Mouse (Mus musculus) gastrocnemius, postnatal 14 days (tissue): ENCODE measurements around the gene Tgfbr3. TPM values are rescaled to one million over a fixed set of nuclear protein-coding genes. Genes with fewer than 3 reads are reported as not detected.

Experiments used
- DNase-seq: peaks from one replicate; pipeline ENCODE4 v3.0.0; 2021; ENCODE audit warnings: mixed read lengths
- intact Hi-C: fragments of 180-260 bp; cut with DNase I; formaldehyde crosslinking; loops from one replicate; pipeline ENCODE4 v1.15.1; 2025; ENCODE audit warnings: low total_unique reads
- total RNA-seq, 2 experiments: library from RNA; stranded (reverse); gene quantifications; 2 replicates each; pipeline ENCODE4 v1.2.3; 2021

Gene Tgfbr3
- total RNA-seq, 2 experiments from 2014 or later, result 31.6 to 32.7 TPM

DNA sequence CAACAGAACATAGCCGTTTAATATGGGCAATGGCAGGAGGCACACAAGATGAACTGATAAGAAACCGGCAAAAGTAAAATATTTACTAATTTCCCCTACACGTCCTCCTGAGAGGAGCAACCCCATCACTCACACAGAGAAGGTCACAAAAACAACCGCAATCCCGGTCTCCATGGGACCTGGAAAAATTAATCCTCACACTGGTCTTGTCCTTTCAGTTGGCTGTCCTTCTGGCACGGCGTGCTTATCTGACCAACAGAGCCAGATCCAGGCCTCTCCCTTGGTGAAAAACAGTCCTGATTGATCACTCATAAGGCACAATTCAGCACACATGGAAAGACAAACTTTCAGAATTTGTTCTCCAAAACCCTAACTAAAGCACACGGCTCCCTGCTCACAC, 157.2 kb downstream of the Tgfbr3 start:
- no peak for DNase-seq
- intact Hi-C loops, result no loop called here

DNA sequence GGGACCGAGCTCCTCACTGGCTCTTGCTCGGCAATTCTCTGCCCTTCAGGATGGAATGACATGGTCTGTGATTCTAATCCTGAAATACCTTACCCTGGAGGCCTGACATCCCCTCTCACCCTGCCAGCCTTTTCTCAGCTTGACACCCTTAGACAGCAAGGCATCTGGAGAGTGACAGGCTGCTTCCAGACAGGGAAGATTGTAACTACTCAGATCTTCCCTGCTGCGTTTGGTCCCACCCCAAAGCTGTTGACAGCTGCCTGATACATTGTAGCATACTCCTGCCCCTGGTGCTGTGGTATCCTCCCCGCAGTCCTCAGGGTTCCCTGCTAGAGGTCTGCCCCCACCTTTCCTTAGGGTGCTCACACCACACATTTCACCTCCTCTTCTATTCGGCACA, 160.1 kb downstream of the Tgfbr3 start:
- intact Hi-C loops, result no loop called here
- DNase-seq, result no peak

DNA sequence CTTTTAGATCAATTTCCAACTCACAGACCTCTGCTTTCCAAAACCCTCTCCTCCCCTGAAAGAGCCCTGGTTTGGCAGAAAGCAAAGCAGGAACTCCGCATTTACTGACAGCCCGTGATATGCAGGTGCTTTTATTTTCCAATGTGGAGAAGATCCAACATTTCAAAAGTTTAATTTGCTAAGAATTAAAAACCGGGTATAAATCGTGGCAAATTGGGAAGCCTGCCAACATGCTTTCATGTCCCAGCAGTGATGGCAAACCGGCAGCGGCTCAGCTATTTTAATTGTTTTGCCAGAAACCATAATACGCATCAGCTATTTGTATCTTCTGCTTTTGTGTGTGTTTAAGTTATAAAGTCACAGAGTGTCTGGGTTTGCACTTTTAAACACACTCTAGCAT, 162.9 kb downstream of the Tgfbr3 start:
- intact Hi-C loops, result no loop called here
- no peak for DNase-seq

DNA sequence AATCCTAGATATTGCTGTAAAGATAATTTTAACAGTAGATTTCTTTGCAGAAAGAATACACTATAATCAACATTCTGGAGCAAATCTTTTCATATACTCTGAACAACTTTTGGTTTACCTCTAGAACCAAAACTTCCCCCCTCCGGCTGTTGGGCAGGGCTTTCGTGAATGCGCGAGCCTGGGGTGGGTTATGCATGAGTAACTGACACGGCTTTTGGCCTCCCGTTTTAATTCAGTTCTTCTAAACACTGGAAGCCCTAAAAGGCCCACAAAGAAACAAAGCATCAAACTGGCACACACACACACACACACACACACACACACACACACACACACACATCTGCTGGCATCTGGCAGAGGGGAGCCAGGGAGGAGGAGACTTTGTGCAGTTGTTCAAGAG, 164.3 kb downstream of the Tgfbr3 start:
- DNase-seq, result no peak
- intact Hi-C loops, result no loop called here

DNA sequence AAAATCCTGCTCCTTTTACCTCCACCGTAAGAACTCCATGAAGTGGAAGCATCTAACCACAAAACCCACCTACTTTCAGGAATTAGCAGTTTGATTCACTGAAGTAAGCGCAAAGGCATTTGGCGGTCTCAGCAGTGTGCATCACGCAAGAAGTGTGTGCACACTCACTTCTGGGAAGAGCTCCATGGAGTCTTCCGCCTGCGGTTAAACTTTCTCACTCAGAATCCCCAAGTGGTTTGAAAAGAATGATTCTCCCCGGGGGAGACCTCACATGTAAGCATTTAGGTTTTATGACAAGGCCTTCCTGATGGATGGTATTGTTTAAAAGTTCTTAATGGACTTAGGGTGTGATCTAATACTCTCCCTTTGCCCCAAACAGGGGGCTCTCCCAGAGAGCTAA, 164.9 kb downstream of the Tgfbr3 start:
- no peak for DNase-seq
- intact Hi-C loops, result no loop called here

DNA sequence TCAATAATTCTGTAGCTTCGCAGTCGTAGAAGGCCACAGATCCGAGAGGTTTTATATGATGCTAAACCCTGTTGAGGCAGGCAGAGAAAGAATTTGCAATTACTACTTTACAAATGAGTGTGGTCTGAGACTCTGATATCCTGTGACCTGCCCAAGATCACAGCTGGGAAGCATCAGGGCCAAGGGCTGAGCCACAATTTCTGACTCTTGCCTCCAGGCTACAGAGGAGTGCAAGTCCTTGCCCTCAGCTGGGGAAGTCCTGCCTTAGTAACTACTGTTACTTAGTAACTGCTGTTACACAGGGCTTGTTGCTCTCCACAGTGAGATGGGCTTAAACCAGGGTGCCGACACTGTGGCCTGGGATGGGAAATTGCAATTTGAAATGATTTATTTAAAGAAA, 166.8 kb downstream of the Tgfbr3 start:
- peak; percentile 37 for DNase-seq
- intact Hi-C loops, result no loop called here

DNA sequence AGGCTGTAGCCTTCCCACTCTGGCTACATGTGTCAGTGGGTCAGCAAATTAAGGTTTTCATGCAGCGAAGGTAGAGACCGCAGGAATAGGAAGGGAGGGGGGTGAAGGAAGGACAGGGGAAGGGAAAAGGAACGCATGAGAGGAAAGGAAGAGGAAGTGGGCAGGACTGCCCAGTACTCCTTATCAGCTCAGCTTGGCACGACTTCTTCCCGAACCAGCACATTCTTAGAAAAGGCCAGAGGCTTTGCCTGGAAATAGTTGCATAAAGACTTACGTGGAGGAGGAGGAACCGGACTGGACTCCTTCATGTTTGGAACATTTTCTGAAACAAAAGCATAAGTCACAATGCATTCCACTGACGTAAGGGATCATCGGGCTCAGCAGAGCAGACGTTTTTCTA, 168.3 kb downstream of the Tgfbr3 start:
- intact Hi-C loops, result no loop called here
- no peak for DNase-seq

DNA sequence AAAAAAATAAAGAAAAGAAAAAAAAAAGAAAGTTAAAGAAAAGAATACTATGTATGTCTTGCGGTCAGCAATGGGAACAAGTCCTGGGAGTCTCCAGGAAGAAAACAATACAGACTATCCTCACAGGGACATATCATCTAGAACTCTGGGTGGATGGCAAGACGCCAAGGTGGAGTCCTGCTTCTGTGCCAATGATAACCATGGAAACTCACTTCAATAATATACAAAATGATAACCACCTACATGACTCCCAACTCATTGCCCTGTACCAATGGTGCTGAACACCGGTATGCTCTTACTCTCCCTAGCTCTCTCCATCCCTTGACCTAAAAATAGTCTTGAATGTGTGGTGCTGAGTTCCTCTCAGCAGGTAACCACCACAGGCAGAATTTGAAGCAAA, 168.8 kb downstream of the Tgfbr3 start:
- intact Hi-C loops, result no loop called here
- no peak for DNase-seq

DNA sequence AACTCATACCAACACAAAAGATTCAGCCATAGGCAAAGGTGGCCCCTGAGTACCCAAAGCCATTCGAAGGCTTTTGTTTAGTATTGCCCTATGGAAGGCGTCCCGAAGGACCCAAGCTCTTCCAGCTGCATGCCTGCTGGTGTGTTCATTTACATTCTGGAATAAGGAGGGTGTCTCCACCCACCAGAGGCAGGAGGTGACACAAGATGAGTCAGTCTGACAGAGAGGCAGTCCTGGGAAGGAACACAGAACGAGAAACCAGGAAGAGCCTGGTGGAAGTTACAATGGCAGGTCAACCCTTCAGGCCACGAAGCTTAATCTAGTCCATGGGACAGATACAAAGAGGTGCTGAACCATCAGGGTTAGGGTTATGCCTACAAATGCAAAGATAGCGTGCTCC, 169.5 kb downstream of the Tgfbr3 start:
- intact Hi-C loops, result no loop called here
- no peak for DNase-seq

DNA sequence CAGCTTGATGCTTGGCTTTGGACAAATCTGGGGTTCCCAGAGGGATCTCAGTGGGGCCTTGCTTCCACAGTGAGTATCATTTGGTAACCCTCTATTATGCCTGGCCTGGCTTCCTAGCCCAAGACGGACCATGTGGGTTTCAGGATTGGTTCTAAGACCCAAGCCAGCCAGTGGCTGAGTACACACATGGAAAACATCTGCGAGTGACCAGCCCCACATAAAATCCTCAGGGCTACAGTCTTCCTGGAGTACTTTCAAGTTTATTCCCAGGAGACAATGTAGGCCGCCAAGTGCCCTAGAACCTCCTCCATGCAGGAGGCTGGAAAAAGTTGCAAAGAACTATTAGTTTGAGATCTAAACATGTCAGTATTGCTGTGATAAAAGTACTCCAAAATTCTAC, 172.6 kb downstream of the Tgfbr3 start:
- intact Hi-C loops, result no loop called here
- peak; percentile 58 for DNase-seq

DNA sequence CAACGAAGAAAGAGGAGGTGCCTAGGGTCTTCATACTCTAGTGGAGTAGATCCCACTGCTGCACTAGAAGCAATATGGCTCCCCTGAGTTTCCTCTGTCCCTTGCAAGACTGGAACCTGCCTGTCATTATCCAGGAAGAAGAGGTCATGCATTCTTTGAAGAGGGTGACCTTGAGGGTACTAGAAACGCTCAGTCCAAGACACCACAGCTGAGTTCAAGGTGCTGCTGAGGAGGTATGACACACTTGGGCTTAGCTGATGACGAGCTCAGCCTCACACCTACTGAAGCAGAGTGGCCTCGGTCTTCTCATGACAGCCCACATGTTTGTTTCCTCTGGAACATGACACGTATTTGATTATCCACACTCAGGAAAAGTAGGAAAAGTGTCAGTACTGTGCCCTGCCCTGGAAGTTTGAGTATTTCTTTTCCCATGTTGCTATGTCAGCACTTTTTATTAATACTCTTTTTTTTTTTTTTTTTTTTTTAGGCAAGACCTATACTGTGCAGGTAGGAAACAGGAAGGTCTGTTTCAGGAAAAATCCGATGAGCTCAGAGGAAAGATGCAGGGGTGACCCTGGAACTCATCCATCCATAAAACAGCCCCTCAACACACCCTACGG, 176.7 kb downstream of the Tgfbr3 start:
- DNase-seq, result no peak
- intact Hi-C loops, result no loop called here

DNA sequence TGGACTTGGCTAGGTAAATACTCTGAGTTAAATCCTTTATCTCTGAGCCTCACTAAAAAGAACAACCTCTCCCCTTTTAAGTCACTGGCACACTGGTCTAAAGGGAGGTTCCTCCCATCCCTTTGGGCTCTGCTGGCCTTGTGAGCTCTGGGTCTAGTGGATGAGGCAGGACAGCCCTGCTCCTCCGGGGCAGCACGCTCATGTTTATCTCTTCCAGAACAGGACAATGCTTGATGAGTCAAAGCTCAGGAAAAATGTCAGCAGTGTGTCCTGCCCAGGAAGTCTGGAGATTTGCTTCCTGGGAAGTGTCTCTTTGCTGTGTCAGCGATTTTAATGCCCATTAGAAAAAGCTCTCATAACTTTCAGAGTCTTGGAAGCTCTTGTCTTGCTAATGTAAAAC, 177.6 kb downstream of the Tgfbr3 start:
- no peak for DNase-seq

DNA sequence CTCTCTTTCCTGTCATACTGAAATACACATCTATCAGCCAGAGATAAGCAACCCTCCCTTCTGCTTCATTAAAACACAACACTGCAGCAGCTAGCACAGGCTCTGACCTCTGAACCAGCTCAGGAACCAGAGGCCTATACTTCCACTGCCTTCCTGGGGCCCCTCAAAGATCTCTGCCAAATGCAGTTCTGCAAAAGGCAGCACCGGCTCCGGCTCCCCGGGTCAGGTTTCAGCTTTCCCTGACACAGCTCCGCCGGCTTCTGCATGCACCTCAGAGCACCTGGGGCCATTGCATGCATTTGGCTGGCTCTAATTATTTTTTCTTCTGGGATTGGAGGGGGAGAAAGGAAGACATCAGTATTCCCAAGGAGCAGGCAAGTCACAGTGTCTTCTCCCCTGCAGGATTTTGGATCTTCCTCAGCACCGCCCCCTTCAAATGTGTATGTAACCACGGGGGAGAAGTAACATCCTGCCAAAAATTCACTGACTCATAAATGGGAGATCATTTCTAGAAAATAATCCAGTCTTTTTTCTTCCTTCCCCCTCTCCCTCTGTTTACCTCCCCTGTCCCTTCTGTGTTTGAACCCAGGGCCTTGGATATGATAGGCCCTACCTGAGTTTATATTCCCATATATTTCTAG, 178.4 kb downstream of the Tgfbr3 start:
- intact Hi-C loops, result no loop called here
- peak; percentile 33 for DNase-seq

More for the DNA sequence above, 177.6 kb downstream of the Tgfbr3 start:
- intact Hi-C loops, result no loop called here

DNA sequence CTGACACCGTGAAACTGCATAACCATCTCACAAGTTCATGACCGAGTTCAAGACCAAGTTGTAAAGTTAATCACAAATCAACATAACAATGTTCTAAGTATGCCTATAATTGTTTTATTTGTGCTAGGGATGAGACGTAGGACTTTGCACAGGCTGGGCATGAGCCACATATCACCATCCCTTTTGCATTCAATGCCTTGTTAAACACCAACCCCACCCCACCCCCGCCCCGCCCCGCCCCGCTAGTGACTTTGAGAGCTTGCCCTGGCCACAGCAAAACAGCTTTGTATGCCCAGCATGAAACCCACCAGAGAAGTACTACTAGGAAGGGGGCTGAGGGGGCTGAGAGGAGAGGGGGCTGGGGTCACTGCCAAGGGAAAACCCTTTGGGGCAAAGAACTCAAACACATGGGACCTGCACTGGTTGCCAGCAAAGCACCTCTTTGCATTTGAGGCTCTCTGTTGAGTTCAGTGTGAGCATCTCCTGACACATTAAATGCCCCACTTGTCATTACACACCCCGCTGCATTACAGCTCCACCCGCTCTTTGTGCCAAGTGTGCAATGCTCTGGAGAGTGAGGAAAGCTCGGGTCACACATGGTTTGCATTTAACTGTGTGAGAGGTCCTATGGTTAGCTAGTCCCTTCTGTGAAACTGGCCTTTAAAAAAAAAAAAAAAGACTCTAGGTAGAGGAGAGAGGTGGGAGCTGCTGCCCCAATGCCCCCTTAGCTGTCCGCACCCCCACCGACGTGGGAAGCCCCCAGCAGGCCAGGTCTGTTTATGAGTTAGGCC, 179.1 kb downstream of the Tgfbr3 start:
- intact Hi-C loops, result no loop called here

DNA sequence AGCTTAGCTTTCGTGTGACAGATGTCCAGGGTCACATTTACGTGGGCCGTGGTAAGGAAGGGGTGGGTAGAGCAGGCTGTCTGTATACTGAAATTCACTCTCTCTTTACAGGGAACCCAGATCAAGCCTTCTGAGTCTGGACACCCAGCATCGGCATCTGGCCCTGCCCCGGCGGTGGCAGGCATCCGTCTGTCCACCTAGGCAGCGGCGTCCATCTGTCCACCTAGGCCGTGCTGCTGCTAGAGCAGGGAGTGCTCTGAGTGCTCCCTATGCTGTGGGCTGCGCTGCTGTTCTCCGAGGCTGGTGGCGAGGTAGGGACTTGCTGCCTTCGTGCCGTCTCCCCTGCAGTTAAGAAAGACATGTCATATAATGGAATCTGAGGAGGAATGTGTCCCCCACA, 180.0 kb downstream of the Tgfbr3 start:
- intact Hi-C loops, result no loop called here
- DNase-seq, result no peak

More for the DNA sequence above, 179.1 kb downstream of the Tgfbr3 start:
- no peak for DNase-seq

DNA sequence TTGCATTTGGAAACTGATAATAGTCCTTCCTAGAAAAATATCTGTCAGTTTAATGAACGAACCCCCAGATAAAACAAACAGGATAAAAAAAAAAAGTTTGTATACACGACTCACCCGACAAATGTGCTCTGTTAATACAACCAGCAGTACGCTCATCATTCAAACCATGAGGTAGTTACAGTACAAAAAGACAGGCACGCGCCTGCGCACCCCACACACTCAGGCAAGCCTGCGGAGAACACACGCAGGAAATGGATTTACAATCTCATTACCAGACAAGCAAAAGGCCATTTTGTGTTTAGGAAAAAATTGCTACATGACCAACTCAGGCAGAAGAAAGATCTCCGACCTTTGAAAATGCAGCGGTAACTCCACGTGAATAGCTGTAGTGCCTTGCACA, 182.6 kb downstream of the Tgfbr3 start:
- intact Hi-C loops, result no loop called here
- DNase-seq, result no peak

DNA sequence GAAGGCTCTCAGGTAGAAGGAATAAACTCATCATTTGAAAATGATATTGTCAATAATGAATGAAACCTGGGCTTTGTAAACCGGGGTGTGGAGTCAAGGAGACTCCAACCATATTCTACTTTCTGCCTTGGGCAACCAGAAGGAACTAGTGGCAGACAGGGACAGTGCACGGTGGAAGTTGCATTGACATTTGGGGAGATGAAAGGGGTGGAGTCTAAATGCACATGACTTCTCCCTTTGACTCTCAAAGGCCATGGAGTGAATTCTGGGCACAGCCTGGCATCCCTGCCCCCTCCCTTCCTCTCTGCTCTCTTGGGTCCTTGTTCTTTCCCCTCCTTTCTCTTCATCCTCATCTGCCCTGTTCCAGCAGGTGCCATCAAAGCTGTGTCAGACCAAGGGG, 183.3 kb downstream of the Tgfbr3 start:
- no peak for DNase-seq
- intact Hi-C loops, result no loop called here

DNA sequence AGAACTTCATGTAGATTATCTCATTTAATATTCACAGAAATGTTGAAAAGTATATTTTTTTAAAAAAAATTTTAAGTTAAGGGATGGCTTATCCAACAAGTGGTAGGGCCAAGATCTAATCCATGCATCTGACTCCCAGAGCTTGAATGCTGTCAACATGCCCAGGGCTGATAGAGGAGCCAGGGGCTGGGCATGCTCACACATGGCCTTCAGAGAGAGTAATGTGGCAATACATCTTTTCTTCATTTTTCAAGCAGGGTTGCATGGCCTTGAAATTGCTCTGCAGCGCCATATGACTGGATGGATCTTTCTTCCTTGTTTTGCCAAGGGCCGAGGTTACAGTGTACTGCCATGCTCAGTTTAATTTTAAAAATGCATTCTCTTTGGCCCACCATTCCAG, 185.8 kb downstream of the Tgfbr3 start:
- intact Hi-C loops, result no loop called here
- no peak for DNase-seq

DNA sequence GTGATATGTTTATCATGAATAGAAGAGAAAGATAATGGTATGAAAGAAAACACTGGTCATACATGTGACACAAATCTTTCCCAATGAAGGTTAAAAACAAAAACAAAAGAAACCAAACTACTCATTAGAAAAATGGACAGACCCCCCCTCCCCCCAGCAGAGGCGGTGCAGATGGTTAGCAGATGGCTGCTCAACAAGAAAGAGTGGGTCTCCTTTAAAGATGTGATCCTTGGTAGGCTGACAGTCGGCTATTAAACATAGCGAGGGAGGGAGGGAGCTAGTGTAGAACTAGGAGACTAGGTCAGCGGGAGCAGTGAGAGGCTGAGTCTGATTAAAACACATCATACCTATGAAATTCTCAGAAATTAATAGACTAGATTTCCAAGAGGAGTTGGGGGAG, 186.5 kb downstream of the Tgfbr3 start:
- DNase-seq, result no peak
- intact Hi-C loops, result no loop called here

DNA sequence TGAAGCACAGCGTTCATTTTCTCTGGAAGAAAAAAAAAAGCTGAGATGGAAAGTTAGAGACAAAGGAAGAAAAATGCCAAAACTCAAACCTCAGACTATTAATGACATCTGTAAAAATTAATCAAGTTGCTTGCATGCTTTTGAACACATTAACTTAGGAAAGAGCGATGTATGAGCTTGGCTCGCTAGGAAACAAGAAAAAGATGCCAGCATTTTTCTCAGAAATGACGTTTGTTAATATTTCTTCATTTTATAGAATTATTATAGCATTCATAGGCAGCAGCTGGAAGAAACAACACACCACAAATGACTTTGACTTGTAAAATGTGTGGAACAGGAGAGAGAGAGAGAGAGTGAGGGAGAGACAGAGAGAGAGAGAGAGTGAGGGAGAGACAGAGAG, 187.7 kb downstream of the Tgfbr3 start:
- DNase-seq, result no peak
- intact Hi-C loops, result no loop called here

DNA sequence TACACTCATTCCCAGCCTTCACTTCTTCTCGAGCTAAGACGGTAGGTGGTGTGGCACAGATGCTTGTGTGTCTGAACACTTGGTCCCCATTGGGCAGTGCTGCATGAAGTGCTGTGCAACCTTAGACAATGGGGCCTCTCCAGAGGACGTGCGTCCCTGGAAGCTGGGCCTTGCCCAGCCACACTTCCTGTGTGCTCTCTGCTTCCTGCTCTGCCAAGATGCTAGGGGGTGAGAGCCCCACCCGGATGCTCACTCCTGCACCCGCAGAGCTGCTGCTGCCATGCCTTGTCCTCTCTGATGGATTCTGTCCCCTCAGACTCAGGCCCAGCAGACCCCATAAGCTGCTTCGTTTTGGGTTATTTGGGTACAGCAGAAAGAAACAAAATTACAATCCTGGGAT, 188.3 kb downstream of the Tgfbr3 start:
- intact Hi-C loops, result no loop called here
- DNase-seq, result no peak
